Mouse (Mus musculus) erythroblast, embryonic 14.5 days (primary cell): Measurements from ENCODE around the gene Baiap3.

Experiments
- GATA1 ChIP-seq: IDR thresholded peaks from 2 replicates; pipeline ENCODE4 v1.6.1; 2012; ENCODE audit warnings: low read length, inconsistent platforms, mixed read lengths
- TAL1 ChIP-seq: IDR thresholded peaks from 3 replicates; pipeline ENCODE4 v1.6.1; 2012; ENCODE audit warnings: low read length, inconsistent platforms, mixed read lengths

GRCm38 (mm10) chr17:25293495-25293894 lies 37.3 kb upstream of the Baiap3 start:
- TF ChIP-seq TAL1 (no peak), GATA1 (no peak)
